Mouse (Mus musculus) left cerebral cortex, adult 11 months (tissue): ENCODE measurements around the gene Epha1.

Source experiments
- DNase-seq: peaks from one replicate; pipeline ENCODE4 v3.0.0; 2022; ENCODE audit warnings: low spot score

Epha1 gene

DNA sequence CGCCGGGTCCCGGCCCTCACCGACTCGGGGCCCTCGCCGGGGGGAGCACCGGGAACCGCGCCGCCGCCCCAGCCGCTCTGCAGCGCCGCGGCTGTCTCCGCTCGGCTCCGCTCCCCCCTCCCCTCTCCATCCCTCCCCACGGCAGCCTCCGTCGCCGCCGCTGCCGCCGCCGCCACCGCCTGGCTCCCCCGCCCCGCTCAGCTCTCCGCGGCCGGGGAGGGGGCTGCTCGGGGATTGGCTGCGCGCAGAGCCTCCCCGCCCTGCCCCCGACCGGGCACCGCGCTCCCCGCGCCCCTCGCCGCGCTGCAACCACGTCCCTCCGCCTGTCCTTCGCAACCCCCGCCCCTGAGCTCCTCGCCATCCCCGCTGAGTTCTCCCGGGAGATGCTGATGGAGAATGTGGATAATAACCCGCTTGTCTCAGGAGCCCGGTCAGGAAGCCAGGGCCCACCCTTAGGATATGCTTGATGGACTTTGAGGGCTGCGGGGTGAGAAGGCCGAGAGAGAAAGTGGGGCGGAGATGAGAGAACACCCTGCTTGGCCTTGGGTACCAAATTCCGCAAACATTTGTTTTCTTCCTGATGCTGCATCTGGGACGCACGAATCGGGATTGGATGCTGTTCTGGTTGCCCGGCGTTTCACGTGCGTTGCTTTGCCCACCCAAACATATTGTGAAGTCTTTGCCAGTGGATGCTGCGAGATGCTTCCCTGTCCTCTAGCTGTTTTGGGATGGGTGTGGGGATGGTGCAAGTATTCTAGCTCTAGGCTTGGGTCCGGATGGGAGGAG is 48.4 kb downstream of the Epha1 start, which contains the start of gene Fam131b:
Fam131b (minus strand) TSS at position 162 of the 786 bp plus-strand sequence.
- peak; percentile 51 for DNase-seq

DNA sequence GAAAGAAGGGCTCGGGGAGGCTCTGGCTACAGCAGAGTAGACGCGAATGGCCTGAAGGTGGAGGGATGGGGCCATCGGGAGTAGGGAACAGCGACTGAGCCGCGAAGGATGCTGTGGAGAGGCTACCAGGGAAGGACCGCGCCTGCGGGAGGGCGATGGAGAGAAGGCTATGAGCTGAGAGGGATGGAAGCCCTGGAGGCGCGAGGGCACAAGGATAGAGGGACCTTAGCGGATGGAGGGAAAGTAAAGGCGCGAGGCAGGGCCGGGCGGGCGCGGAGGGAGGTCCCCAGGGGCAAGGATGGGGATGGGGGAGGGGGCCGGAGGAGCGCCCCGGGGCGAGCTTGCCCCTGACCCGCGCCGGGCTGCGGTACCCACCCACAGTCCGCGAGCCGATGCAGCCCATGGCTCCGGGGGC is 49.0 kb downstream of the Epha1 start:
- DNase-seq: no peak

DNA sequence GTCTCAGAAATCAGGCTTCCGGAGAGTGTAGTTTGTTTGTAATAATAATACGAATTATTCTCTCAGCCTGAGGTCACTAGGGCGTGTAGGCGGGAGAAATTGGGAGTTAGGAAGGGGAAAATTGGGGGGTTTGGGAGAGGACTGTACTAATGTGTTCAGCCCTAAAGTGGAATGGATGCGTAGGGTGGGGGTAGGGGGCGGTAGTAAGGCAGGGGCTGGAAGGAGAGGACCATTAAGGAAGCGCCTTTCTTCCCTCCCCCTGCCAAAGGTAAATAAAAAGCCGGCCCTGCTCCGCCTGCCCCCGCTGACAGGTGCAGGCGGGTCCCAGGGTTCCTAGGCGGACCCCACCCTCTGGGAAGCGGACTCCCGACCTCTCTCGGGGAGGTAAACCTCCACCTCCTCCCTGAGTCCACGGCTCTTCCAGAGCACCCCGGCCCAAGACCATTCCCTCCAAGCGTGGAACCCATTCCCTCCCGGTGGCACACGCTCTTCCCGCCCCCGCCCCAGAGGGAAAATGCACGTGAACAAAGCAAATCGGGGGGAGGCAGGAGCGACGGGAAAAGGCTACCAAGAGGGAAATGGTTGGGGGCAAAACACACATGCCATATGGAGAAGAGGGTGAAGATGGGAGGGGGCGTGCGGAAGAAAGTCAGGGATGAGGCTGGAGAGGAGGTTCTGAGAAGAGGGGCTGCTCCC is 49.5 kb downstream of the Epha1 start:
- DNase-seq: no peak

DNA sequence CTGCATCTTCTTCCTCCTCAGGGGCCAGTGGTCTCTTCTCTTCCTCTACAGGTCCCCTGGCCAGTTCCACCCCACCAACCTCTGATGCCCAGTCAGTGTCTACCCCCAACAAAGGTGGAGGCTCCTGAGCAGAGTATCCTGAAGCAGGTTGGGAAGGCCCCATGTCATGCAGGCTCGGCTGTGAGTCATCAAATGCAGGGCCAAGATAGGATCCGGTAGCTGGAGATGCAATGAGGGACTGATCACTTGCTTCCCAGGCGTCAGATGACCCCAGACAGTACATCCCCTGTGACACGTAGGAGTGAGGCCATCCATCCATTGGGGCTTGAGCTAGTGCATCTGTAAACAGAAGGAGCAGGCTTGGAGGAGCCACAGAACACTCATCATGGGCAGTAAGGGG is 54.8 kb downstream of the Epha1 start:
- no peak for DNase-seq

DNA sequence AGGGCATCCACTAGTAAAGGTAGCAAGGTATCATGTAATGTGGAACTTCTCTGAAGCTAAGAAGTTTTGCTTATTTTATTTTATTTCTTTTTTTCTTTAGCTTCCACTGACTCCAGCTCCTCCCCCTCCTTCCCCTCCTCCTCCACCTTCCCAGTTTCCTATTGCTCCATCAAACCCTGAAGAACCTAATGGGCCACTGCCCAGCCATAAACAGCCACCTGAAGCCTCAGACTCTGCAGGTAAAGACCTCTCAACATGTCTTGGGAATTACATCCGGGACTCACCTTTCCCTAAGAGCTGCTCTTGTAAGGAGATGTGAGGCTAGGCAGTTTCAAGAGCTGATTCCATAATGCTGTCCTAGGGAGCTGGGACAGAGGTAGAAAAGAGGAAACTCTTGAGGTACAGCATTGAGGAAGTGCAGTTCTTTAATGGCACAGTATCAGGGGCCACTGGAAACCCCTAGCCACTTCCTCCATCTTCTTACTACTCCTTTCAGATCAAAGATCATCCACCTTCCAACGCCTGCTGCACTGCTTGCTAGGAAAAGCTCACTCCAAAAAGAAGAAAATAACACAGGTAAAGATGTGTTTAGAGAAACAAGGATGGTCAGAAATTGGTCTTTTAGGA is 62.5 kb downstream of the Epha1 start:
- DNase-seq: no peak

DNA sequence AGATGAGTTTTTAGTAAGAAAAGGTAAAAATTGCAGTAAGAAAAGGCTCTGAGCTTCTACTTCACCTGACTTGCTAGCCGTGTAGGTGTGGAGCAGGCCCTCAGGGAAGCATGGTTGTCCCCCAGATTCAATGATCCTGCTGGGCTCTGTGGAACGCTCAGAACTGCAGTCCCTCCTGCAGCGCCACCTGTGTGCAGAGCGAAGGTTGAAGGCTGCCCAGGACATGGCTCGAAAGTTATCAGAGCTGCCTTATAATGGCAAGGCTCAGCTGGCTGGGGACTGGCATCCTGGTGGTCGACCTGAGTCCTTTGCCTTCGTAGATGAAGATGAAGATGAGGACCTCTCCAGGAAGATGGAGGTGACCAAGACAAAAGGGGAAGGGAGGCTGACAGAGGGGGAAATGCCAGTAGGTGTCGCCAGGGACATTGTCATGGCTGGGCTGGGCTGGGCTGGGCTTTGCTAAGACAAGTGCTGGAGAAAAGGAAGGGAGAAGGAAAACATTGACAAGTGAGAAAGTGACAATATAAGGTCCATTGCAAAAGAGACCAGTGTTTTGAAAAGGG is 63.2 kb downstream of the Epha1 start:
- DNase-seq: no peak
